Mouse (Mus musculus) urinary bladder, postnatal 10 days (tissue): ENCODE measurements around the gene Mrgprg.
A peak's percentile ranks its signal among the peaks of the same experiment; 100 is the strongest.

ENCODE experiments used
- DNase-seq: peaks from one replicate; pipeline ENCODE4 v3.0.0; 2022; ENCODE audit warnings: low spot score

Mrgprg gene

GRCm38 (mm10) chr7:143755357-143756124, 11.3 kb downstream of the Mrgprg start:
- DNase-seq, result no peak

- no peak for DNase-seq
Observed at GRCm38 (mm10) chr7:143753990-143754715, 12.6 kb downstream of the Mrgprg start.

- no peak for DNase-seq
Observed at GRCm38 (mm10) chr7:143752606-143753005, 14.2 kb downstream of the Mrgprg start.

- no peak for DNase-seq
Observed at GRCm38 (mm10) chr7:143752056-143752455, 14.7 kb downstream of the Mrgprg start.

GRCm38 (mm10) chr7:143751380-143751779, 15.4 kb downstream of the Mrgprg start:
- no peak for DNase-seq

- DNase-seq, result no peak
Observed at GRCm38 (mm10) chr7:143749045-143749444, 17.7 kb downstream of the Mrgprg start.

GRCm38 (mm10) chr7:143748041-143748868, 18.5 kb downstream of the Mrgprg start:
- peak; percentile 76 for DNase-seq

- no peak for DNase-seq
Observed at GRCm38 (mm10) chr7:143740653-143741052, 26.1 kb downstream of the Mrgprg start.

- DNase-seq, result peak; percentile 74
Observed at GRCm38 (mm10) chr7:143739511-143740461, 27.0 kb downstream of the Mrgprg start.

- DNase-seq, result no peak
Observed at GRCm38 (mm10) chr7:143738601-143739006, 28.2 kb downstream of the Mrgprg start.

GRCm38 (mm10) chr7:143738194-143738593, 28.6 kb downstream of the Mrgprg start:
- no peak for DNase-seq

- DNase-seq, result no peak
Observed at GRCm38 (mm10) chr7:143733746-143734145, 33.0 kb downstream of the Mrgprg start.

GRCm38 (mm10) chr7:143729886-143730285, 36.9 kb downstream of the Mrgprg start:
- no peak for DNase-seq

GRCm38 (mm10) chr7:143726396-143726795, 40.4 kb downstream of the Mrgprg start:
- no peak for DNase-seq

- DNase-seq, result no peak
Observed at GRCm38 (mm10) chr7:143723841-143724240, 43.0 kb downstream of the Mrgprg start.

GRCm38 (mm10) chr7:143722646-143723045, 44.1 kb downstream of the Mrgprg start:
- no peak for DNase-seq

- DNase-seq, result no peak
Observed at GRCm38 (mm10) chr7:143717811-143718210, 49.0 kb downstream of the Mrgprg start.
